Mouse (Mus musculus) heart, postnatal 0 days (tissue): ENCODE measurements around the gene Rwdd4a. TPM values are rescaled to one million over a fixed set of nuclear protein-coding genes. Genes with fewer than 3 reads are reported as not detected.
A peak's percentile ranks its signal among the peaks of the same experiment; 100 is the strongest.

Experiments used
- ATAC-seq: fragments of 200-750 bp; cut with Nextera tagmentation; 2 replicates; pipeline ENCODE4 v1.8.0; 2017; ENCODE audit warnings: low read depth, moderate number of reproducible peaks, moderate library complexity; ENCODE audit not compliant: insufficient read depth
- DNase-seq: peaks from one replicate; pipeline ENCODE4 v3.0.0-alpha.2; 2016; ENCODE audit warnings: low spot score
- H3K27ac ChIP-seq: fragments of 300-500 bp; sonication (generic); 2 replicates; pipeline ENCODE4 v1.5.1; 2014; ENCODE audit warnings: low read depth, mild to moderate bottlenecking
- H3K27me3 ChIP-seq: fragments of 300-500 bp; sonication (generic); 2 replicates; pipeline ENCODE4 v1.6.1; 2014; ENCODE audit warnings: low read length, mixed read lengths; ENCODE audit not compliant: control insufficient read depth, insufficient read depth
- H3K36me3 ChIP-seq: fragments of 300-500 bp; sonication (generic); replicated peaks from 2 replicates; pipeline ENCODE4 v1.6.1; 2014; ENCODE audit warnings: low read length, mixed read lengths; ENCODE audit not compliant: control insufficient read depth, insufficient read depth
- H3K4me1 ChIP-seq: fragments of 300-500 bp; sonication (generic); 2 replicates; pipeline ENCODE4 v1.6.1; 2014; ENCODE audit warnings: antibody characterized with exemption; ENCODE audit not compliant: control insufficient read depth, insufficient read depth
- H3K4me2 ChIP-seq: fragments of 300-500 bp; sonication (generic); 2 replicates; pipeline ENCODE4 v1.6.1; 2014; ENCODE audit warnings: low read depth, mild to moderate bottlenecking, low read length, moderate library complexity
- H3K4me3 ChIP-seq: fragments of 300-500 bp; sonication (generic); 2 replicates; pipeline ENCODE4 v1.5.1; 2014; ENCODE audit warnings: low read depth, low read length
- H3K9ac ChIP-seq: fragments of 300-500 bp; sonication (generic); replicated peaks from 2 replicates; pipeline ENCODE4 v1.6.1; 2014; ENCODE audit warnings: low read depth, low read length, mixed read lengths
- H3K9me3 ChIP-seq: fragments of 300-500 bp; sonication (generic); replicated peaks from 2 replicates; pipeline ENCODE4 v1.6.1; 2016; ENCODE audit warnings: low read length; ENCODE audit not compliant: control insufficient read depth
- CTCF ChIP-seq: IDR thresholded peaks from 2 replicates; pipeline ENCODE4 v1.5.1; 2016; ENCODE audit warnings: antibody characterized with exemption, control low read depth, low read depth
- EP300 ChIP-seq: IDR thresholded peaks from 2 replicates; pipeline ENCODE4 v1.6.1; 2016; ENCODE audit warnings: antibody characterized with exemption, low read depth
- WGBS: fragments of 180-500 bp; shearing (Covaris S2); extraction: QIAGEN DNeasy Blood & Tissue Kit; methylation state at CpG from one replicate; pipeline ENCODE4 v1.1.7; 2014; 5-methylcytosine and 5-hydroxymethylcytosine counted together
- polyA plus RNA-seq: library from polyadenylated mRNA; unstranded; fragments of >200 nt; fragmentation: Nextera tagmentation; extraction: Ambion mirVana; gene quantifications from 2 replicates; pipeline ENCODE4 v1.2.1, GENCODE M21; 2015
- total RNA-seq: library from RNA; depleted of rRNA; stranded (reverse); fragments of >200 nt; gene quantifications from 2 replicates; pipeline ENCODE4 v1.2.3, GENCODE M21; 2014; ENCODE audit warnings: low replicate concordance; rRNA removed

The Rwdd4a gene
- 13.3 and 23.8 TPM in 2 replicates for total RNA-seq
- 42.4 and 44.5 TPM in 2 replicates for polyA plus RNA-seq

DNA sequence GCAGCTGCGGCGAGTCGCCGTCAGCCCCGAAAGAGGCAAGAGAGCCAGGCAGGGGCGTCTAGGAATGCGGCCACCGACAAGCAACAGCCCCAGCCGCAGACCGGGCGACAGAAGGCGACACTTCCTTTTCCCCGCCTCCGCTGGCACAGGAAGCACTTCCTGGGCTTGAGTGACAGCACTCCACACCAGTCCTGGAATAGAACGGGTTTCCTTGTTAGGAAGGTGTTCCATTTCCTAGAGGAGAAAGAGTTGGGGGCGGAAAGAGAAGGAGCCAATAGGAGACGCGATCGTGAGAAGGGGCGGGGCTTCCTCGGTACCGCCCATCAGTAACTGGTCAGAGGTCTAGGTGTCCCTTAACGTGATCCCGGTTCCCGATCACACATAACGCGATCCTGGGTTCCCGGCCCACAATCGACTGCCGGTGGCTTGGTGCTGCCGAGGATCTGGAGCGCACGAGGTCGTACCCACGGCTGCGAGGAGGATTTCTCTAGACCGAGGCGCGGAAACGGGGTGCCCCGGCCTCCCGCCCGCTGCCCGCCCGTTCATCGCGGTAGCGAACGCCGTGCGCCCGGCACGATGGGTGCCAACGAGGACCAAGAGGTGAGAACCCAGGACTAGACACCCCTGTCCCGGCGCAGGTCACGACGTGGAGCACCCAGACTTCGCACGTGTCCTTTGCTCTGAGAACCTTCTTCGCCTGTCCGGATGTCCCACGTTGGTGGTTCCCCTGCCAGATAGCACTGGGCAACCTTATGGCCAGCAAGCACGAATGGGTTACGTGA, at the start of gene Rwdd4a, which contains the start of gene Trappc11:
Gene Rwdd4a (plus strand): TSS at position 321 of the 782 bp plus-strand sequence.
Gene Trappc11 (minus strand): TSS at position 127 of the 782 bp plus-strand sequence.
- Histone ChIP-seq H3K27ac (peak within 1 kb of the TSS; percentile 92), H3K4me1 (peaks cover 16% of the 10 kb centered on the region), H3K4me3 (peak within 1 kb of the TSS; percentile 78), H3K36me3 (peaks cover 27% of the 10 kb centered on the region), H3K9me3 (no peaks in the 10 kb centered on the region), H3K9ac (peak within 1 kb of the TSS; percentile 81), H3K4me2 (peak within 1 kb of the TSS; percentile 84), H3K27me3 (no peaks in the 10 kb centered on the region)
- DNase-seq (peak; percentile 100), ATAC-seq (peak; percentile 99)
- under 1% methylated on average over 61 of the region's 65 CpGs for WGBS
- TF ChIP-seq EP300 (no peak), CTCF (no peak)

DNA sequence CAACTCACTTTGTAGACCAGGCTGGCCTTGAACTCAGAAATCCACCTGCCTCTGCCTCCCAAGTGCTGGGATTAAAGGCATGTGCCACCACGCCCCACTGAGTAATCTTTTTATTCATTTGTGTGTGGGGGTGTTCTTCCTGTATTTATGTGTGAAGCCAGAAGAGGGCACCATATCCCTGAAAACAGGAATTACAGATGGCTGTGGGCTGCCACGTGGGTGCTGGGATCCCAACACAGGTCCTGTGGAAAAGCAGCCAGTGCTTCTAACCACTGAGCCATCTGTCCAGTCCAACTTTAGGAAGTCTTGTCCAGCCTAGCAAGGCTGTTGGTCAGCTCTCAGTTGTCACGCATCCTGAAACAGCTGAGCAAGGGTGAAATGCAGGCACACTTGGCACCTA, 46.2 kb upstream of the Rwdd4a start:
- Histone ChIP-seq H3K4me1 (no peaks in the 10 kb centered on the region), H3K27me3 (no peaks in the 10 kb centered on the region), H3K9me3 (no peaks in the 10 kb centered on the region), H3K36me3 (peaks cover 36% of the 10 kb centered on the region), H3K4me2 (no peak overlapping the region), H3K9ac (no peak overlapping the region), H3K4me3 (no peak overlapping the region), H3K27ac (no peak overlapping the region)
- TF ChIP-seq CTCF (no peak), EP300 (no peak)
- DNase-seq (no peak), ATAC-seq (no peak)
- WGBS = 88% methylated on average over 3 of the region's 3 CpGs

DNA sequence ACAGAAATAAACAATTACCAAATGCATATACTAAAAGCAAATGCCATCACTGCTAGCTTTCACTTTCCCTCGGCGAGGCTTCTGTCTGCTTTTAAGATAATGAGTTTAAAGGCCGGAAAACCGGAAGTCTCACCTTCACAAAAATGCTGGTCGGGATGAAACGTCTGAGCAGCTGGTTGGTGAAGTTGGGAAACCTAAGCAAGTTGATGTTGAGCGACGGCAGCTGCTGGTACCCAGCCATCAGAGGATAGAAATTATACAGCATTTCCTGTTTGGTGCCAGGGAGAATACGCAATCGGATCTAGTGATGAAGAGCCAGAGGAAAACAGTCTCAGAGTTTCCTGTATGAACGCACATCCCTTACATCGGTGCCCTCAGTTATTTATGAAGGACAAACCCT, 40.4 kb upstream of the Rwdd4a start:
- Histone ChIP-seq H3K9ac (no peak overlapping the region), H3K27ac (no peak overlapping the region), H3K27me3 (no peaks in the 10 kb centered on the region), H3K36me3 (peaks cover 81% of the 10 kb centered on the region), H3K4me1 (no peaks in the 10 kb centered on the region), H3K4me3 (no peak overlapping the region), H3K4me2 (no peak overlapping the region), H3K9me3 (no peaks in the 10 kb centered on the region)
- WGBS = 91% methylated on average over 12 of the region's 12 CpGs
- DNase-seq (no peak), ATAC-seq (no peak)
- TF ChIP-seq CTCF (no peak), EP300 (no peak)

DNA sequence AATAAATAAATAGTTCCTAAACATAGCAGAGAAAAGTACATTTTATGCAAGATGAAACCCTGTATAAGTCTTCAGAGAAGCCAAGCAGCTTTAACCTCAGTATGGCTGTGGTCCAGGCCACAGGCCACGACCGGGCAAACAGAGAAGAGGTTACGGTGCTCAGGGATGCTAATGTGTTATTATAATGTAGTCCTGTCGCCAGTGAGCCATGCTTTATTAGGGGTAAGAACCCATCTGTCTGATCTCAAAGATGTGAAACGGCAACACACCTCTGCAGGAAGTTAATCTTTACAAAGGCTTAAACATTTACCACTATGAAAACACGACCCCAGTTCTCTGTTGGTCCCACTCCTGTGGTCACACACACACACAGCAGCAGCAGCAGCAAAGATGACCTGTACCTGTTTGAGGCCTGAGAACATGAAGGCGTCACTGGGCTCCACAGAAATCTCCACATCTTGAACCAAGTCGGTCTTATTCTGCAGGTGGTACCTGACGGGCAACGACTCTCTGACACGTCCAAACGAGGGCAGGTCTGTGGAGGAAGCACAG, 38.8 kb upstream of the Rwdd4a start:
- ATAC-seq = no peak
- Histone ChIP-seq H3K9ac (no peak overlapping the region), H3K36me3 (peaks cover 81% of the 10 kb centered on the region), H3K27ac (no peak overlapping the region), H3K27me3 (no peaks in the 10 kb centered on the region), H3K4me1 (no peaks in the 10 kb centered on the region), H3K4me2 (no peak overlapping the region), H3K9me3 (no peaks in the 10 kb centered on the region), H3K4me3 (no peak overlapping the region)
- WGBS = 84% methylated on average over 12 of the region's 12 CpGs
- DNase-seq = no peak
- TF ChIP-seq CTCF = no peak
- no peak for TF ChIP-seq EP300

DNA sequence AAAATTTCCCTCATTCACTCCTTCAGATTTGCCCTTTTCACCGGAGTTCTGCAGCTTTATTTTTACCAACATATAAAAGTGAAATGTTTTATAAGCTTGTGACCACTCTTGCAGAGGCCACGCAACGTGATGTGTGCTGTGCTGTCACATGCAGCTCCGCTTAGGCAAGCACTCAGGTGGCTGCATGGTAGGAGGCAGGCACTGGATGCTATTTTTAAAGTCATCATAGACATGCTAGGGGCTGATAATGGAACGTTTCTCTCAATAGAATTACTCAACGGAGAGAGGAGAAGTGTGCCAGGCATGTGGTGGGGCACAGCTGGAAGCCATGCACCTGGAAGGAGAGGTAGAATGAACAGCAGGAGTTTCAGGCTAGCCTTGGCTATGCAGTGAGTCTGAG, 38.0 kb upstream of the Rwdd4a start:
- no peak overlapping the region for H3K9ac ChIP-seq
- ATAC-seq (peak; percentile 67), DNase-seq (peak; percentile 52)
- no peak overlapping the region for H3K4me2 ChIP-seq
- no peaks in the 10 kb centered on the region for H3K27me3 ChIP-seq
- 54% methylated on average over 6 of the region's 6 CpGs for WGBS
- H3K27ac ChIP-seq = no peak overlapping the region
- H3K4me3 ChIP-seq = no peak overlapping the region
- TF ChIP-seq EP300 = no peak
- no peak for TF ChIP-seq CTCF
- peaks cover 83% of the 10 kb centered on the region for H3K36me3 ChIP-seq
- no peaks in the 10 kb centered on the region for H3K4me1 ChIP-seq
- H3K9me3 ChIP-seq = no peaks in the 10 kb centered on the region
